Mouse (Mus musculus): Measurements from ENCODE around the gene Acp5. TPM values are rescaled to one million over a fixed set of nuclear protein-coding genes. Genes with fewer than 3 reads are reported as not detected.
"Not testable (repeated sequence)": the region's sequence is repeated elsewhere in the genome, so short reads cannot be mapped to it uniquely, and the experiment has no call there.

The Acp5 gene
- polyA plus RNA-seq, 1 experiment = 198 TPM

DNA sequence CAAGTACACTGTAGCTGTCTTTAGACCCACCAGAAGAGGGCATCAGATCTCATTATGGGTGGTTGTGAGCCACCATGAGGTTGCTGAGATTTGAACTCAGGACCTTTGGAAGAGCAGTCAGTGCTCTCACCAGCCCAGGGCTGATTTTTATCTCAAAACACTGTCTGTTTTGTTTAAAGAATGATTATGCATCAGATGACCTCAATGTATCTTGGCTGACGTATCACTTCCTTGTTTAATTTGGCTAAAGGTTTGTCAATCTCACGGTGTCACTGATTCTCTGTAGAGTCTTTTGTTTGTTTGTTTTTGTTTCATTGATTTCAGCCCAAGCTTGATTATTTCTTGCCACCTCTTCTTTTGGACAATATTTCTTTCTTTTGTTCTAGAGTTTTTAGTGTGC lies 15.4 kb upstream of the Acp5 start:
- Histone ChIP-seq H3K27ac (replicated peaks; ENCODE audit: low read depth, low read length) (no peak overlapping the region), H3K4me1 (ENCODE audit: control insufficient read depth, insufficient read depth, insufficient read length, low read length) (no peaks in the 10 kb centered on the region), H3K4me3 (ENCODE audit: insufficient read depth, low read depth, low read length) (no peak overlapping the region)

DNA sequence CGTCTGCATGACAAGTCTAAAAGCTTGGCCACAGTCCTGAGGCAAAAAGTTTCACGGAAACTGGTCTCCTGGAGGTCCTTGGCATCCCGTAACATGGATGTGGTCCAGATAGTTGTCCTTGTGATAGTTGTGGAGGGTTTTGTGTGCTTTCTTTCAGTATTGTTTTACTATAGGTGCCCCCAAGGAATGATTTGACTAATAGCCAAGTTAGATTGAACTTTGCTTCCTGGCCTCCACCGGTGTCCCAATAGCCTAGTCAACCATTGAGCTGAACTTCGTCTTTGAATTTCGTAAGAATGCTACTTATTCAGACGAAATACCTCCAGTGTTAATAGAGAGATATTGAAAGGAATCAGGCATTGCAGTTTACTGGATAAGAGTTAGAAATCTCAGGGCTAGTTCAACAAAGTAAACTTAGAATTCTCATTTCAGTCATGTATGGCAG lies 14.8 kb upstream of the Acp5 start:
- H3K4me3 ChIP-seq (ENCODE audit: insufficient read depth, low read depth, low read length); H3K4me1 ChIP-seq (ENCODE audit: control insufficient read depth, insufficient read depth, insufficient read length, low read length); H3K27ac ChIP-seq (replicated peaks; ENCODE audit: low read depth, low read length): not testable (repeated sequence)

DNA sequence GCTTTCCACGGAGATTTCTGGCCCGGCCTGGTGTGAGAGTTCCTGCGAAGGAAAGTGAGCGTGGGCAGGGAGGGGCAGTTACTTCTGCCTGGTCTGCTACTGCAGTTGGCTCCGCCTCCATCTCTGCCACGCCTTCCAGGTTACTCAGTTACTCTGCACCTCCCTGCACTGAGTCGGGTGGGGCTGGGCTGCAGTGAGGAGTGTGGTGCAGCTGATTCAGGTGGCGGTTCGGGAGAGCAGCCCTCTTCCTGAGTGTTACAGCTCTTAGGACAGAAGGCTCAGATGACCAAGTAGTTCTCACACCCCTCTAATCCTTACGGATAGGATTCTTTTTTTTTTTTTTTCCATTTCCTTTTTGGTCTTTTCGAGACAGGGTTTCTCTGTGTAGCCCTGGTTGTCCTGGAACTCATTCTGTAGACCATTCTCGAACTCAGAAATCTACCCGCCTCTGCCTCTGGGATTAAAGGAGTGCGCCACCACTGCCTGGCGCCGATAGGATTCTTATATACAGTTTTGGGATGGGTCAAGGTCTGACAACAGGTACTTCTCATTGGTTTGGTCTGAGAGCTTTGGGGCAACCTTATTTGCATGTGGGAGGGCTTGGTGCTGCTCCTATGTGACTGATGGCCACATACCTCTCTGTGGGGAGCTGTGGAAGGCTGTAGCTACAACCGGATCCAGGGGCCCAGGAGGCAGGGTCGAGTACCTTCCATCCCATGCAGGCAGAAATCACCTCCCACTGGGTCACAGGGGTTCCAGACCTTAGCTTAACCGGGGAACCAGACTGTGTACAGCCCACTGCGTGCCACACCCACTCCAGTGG lies 14.1 kb upstream of the Acp5 start:
- Histone ChIP-seq H3K4me3 (ENCODE audit: insufficient read depth, low read depth, low read length) (no peak overlapping the region), H3K27ac (replicated peaks; ENCODE audit: low read depth, low read length) (no peak overlapping the region), H3K4me1 (ENCODE audit: control insufficient read depth, insufficient read depth, insufficient read length, low read length) (no peaks in the 10 kb centered on the region)

DNA sequence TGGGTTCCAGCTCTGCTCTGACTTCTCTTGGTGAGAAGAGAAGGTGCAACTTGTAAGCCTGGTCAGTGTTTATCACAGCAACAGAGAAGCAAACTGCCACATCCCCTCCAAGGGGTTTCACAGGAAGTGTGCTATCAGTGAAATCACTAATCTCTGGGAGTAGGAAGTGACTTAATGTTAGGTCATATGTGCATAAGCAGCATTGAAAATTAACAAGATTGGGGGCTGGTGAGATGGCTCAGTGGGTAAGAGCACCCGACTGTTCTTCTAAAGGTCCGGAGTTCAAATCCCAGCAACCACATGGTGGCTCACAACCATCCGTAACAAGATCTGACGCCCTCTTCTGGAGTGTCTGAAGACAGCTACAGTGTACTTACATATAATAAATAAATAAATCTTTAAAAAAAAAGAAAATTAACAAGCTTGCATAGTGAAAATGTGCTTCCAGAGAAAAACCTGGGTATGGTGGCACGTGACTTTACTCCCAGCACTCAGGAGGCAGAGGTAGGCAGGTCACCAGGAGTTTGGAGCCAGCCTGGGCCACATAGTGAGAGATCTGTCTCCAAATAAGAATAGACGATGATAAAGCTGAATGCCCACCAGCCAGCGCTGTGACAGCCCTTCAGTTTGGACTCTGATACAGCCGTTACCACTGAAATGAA lies 8.9 kb upstream of the Acp5 start:
- Histone ChIP-seq H3K27ac (replicated peaks; ENCODE audit: low read depth, low read length) (no peak overlapping the region), H3K4me3 (ENCODE audit: insufficient read depth, low read depth, low read length) (no peak overlapping the region), H3K4me1 (ENCODE audit: control insufficient read depth, insufficient read depth, insufficient read length, low read length) (no peaks in the 10 kb centered on the region)

DNA sequence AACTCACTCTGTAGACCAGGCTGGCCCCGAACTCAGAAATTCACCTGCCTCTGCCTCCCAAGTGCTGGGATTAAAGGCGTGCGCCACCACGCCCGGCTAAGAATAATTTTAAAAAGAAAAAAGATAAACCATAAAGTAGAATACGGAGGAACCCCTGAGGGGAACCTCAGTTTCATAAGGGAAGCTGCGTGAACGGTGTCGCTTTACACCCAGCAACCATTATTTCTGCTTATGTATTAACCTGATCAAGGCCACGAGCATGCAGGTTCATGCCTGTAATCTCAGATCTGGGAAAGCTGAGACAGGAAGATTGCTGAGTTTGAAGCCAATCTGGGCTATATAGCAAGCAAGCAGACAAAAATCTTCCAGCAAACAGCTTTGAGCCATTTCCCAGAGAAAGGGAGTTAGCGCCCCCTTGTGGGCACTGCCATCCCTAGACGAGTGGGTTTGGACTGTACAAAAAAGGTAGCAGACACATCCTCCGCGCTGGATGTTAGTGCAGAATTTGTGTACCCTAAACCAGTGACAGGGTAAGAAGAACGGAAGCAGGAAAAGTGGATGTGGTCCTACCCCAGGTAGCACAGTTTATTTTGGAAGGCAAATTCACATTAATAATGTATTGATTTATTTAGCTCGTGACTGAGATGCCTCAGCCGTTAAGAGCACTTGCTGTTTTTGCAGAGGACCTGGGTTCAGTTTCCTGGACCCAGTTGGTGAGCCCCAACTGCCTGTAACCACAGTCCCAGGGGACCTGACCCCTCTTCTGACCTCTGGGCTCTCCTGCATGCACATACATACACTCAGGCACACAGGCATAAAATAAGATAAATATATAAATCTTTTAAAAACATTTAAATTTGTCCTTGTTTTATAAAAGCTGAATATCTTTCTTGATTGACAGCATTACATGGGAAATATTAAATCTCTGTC lies 7.9 kb upstream of the Acp5 start:
- Histone ChIP-seq H3K4me3 (ENCODE audit: insufficient read depth, low read depth, low read length) (no peak overlapping the region), H3K4me1 (ENCODE audit: control insufficient read depth, insufficient read depth, insufficient read length, low read length) (no peaks in the 10 kb centered on the region), H3K27ac (replicated peaks; ENCODE audit: low read depth, low read length) (no peak overlapping the region)

DNA sequence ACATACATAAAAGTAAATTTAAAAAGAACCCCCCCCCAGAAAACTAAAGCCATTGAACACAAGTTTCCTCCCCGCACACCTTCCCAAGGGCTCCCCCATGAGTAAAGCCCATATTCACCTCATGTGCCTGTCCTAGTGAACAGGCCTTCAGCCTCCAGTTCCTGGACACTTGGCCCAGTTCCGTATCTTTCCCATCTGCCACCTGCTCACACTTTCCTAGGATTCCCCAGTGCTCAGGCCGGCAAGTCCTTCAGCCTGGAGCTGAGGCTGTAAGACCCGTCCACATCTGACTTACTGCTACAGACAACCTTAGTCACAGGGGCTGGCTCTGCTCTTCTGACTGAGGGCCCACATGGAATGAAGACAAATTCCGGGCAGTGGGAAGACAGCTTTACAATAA lies 4.2 kb upstream of the Acp5 start:
- Histone ChIP-seq H3K4me3 (ENCODE audit: insufficient read depth, low read depth, low read length) (no peak overlapping the region), H3K27ac (replicated peaks; ENCODE audit: low read depth, low read length) (no peak overlapping the region), H3K4me1 (ENCODE audit: control insufficient read depth, insufficient read depth, insufficient read length, low read length) (peaks cover 11% of the 10 kb centered on the region)

DNA sequence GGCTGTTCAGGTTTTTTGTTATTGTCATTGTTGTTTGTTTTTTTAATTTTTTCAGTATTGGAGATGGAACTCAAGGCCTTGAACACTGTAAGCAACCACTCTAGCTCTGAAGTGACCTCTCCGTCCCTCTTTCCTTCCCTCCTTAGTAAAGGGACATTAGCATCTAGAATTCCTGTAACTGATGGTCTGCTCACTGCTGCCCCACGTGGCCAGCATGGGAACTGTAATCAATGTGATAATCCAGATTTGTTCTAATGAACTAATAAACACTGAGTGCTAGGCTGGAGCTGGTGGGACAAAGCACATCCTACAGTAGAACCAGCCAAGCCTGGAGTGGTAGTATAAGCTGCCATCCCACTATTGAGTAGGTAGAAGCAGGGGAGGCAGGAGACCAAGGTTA lies 3.0 kb upstream of the Acp5 start:
- H3K27ac ChIP-seq (replicated peaks; ENCODE audit: low read depth, low read length) = no peak overlapping the region
- H3K4me3 ChIP-seq (ENCODE audit: insufficient read depth, low read depth, low read length) = no peak overlapping the region
- H3K4me1 ChIP-seq (ENCODE audit: control insufficient read depth, insufficient read depth, insufficient read length, low read length) = peaks cover 13% of the 10 kb centered on the region

DNA sequence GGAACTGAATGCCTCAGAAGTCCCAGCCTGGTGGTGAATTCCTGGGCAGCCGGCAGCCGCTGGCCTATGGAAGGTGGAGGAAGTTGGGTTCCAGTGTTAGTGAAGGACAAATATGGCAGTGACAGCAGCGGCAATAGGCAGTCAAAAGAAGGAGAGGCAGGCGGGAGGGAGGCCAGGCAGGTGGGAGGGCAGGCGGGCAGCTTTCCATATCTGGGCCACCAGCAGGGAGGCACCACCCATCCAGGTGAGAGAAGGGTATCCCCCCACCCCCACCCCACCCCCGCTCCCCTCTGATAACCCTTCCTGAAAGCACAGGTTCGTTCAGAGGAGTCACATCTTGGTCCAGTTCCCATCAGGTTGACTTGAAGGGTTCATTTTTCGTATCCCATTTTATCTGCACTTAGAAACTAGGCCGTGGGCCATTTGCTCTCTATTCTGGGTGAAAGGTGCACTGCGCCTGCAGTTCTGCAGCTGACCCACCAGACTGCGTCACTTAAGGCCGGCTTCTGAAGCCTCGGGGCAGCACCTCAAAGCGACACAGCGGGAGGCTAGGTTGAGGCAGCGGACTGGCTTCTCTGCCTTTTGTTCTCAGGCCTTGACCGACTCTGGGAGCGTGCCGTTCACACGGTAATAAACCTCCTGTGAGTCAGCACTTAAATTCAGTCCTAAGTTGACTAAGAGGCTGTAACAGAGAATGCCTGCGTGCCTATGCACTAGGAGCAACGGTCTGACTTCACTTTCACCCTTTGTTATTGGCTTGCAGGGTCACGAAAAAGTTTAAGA lies 1.4 kb upstream of the Acp5 start:
- Histone ChIP-seq H3K4me3 (ENCODE audit: insufficient read depth, low read depth, low read length) (no peak overlapping the region), H3K4me1 (ENCODE audit: control insufficient read depth, insufficient read depth, insufficient read length, low read length) (peaks cover 13% of the 10 kb centered on the region), H3K27ac (replicated peaks; ENCODE audit: low read depth, low read length) (peak overlapping the region; percentile 99)

DNA sequence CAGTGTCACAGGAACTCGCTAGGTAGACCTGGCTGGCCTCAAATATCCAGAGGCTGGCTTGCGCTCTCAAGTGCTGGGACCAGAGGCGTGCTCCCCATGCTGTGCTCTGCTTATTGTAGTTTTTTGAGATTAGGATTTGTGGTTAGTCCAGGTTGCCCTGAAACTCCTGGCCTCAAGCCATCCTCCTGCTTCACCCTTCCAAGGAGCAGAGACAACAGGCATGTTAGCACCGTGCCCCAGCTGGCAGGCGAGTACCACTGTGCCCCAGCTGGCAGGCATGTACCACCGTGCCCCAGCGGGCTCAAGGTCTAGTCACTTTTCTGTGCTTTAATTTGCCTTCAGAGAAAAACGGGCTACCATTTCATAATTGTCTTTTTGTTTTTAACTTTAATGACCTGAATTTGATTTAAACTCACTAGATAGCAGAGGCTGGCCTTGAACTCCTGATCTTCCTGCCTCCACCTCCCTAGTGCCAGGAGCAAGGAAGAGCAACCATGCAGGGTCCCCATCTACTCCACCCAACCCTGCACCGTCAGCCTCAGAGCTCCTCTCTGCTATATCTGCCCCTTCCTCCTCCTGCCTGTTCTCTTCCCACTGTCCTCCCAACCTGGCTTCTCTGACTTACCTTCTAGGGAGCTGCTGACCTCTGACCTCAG lies 395 bp downstream of the Acp5 start:
- Histone ChIP-seq H3K4me3 (ENCODE audit: insufficient read depth, low read depth, low read length) (no peak overlapping the region), H3K4me1 (ENCODE audit: control insufficient read depth, insufficient read depth, insufficient read length, low read length) (peaks cover 21% of the 10 kb centered on the region), H3K27ac (replicated peaks; ENCODE audit: low read depth, low read length) (peak overlapping the region; percentile 96)

DNA sequence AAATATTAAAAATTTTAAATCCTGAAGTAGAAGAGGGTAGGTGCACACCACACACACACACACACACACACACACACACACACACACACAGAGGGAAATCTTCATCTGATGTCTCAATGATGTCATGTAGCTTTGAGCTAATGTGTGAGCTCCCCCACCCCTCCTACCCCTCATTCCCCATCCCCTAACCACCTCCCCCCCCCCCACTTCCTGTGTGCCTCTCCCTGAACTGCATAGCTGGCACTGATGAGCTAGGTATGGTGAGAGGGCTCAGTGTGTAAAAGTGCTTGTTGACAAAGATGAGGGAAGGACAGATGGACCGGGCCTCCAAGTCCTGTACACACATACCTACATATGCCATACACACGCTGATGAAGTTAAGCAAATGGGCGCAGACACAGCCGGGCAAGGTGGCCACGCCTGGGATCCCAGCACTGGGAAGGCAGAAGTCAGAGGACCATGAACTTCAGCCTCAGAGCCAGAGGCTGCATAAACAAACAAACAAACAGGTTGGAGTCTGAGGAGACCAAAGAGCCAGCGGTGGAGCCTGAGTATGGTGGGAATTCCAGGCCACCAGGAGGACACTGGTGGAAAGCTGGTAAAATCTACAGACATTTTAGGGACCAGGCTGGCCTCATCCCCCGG lies 1.1 kb downstream of the Acp5 start:
- peak overlapping the region; percentile 84 for H3K27ac ChIP-seq (replicated peaks; ENCODE audit: low read depth, low read length)
- peaks cover 21% of the 10 kb centered on the region for H3K4me1 ChIP-seq (ENCODE audit: control insufficient read depth, insufficient read depth, insufficient read length, low read length)
- no peak overlapping the region for H3K4me3 ChIP-seq (ENCODE audit: insufficient read depth, low read depth, low read length)

DNA sequence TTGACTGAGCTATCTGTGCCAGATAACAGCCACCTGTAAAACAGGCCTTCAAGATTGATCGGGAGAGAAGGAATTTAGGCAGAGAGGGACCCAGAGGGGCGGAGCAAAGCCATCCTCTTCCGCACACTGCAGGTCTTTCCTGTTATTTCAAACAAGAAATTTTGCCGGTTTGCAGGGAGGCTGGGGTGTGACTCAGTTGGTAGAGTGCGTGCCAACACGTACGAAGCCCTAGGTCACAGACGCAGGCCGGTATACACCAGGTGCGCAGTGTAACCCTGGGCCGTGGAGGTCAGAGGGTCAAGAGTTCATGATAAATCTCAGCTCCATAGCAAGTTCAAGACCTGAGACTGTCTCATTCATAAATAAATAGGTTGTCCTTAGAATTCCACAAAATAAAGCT lies 3.3 kb downstream of the Acp5 start:
- peak overlapping the region; percentile 62 for H3K4me3 ChIP-seq (ENCODE audit: insufficient read depth, low read depth, low read length)

DNA sequence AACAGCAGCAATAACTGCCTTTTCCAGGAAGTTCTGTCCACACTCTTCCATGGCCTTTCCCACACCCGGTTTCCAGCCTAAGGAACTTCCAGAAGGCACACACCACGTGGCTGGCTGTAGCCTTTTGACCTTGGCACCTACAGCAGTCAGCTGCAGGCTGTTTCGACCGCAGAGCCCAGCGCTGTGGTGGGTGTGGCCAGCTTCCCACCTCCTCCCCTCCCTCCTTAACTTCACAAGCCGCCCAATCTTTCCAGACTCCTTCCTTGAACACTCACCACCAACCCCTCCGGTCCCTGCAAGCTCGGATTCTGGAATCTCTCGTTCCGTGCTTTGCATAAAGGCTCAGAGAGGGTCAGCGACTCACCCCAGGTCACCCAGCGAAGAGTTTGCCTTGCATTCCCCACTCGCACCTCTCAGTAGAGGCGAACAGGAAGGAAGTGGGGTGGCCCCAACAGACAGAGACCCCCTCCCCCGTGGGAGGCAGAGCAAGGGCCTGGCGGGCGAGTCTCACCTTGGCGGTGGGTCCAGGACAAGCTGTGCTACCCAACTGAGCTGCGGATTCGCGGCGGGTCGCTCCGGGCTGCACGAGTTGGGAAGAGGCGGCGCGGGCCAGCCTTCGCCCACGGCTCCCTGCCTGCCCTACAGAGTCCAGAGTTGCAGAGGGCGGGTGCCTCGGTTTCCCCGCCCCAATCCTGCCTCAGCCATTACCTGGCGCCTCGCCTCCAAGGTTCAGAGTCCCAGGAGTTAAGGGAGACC lies 4.1 kb downstream of the Acp5 start:
- H3K4me1 ChIP-seq (ENCODE audit: control insufficient read depth, insufficient read depth, insufficient read length, low read length) = peaks cover 15% of the 10 kb centered on the region
- H3K4me3 ChIP-seq (ENCODE audit: insufficient read depth, low read depth, low read length) = peak overlapping the region; percentile 62
- peak overlapping the region; percentile 81 for H3K27ac ChIP-seq (replicated peaks; ENCODE audit: low read depth, low read length)

More for the DNA sequence above, 3.3 kb downstream of the Acp5 start:
- peaks cover 18% of the 10 kb centered on the region for H3K4me1 ChIP-seq (ENCODE audit: control insufficient read depth, insufficient read depth, insufficient read length, low read length)
- H3K27ac ChIP-seq (replicated peaks; ENCODE audit: low read depth, low read length) = peak overlapping the region; percentile 23

Data from brown adipose tissue, adult 24 weeks (tissue).